ENCODE assay signal across 9 mouse cellular contexts in the genomic region with DNA sequence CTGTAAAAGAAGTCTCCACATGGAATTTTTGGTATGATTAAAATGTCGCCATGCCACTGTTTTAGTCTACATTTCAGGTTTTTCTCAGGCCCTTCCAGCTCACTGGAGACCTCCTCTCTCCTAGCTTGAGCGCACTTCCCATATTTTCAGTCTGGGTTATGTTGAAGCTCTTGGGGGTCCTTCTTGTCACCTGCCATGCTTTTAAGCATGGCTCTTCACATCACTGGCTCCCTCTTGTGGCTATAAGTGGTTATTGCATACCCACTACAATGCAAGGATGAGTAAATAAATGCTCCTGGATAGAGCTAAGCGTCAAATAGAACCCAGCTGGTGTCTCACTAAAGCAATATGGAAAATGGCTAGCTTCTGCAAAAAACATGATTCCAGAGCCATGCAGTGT.
DNase-seq lines count a peak whose midpoint lies in the region; ATAC-seq and TF ChIP-seq lines count a peak whose summit lies in the region.
"Had no signal": no experiment of that assay in that cellular context is flagged by ENCODE, and none has a peak within 500 bp of the region (broad histone marks: within the 10 kb centered on the region; RNA-seq: fewer than 3 reads in every experiment).

No protein-coding gene starts in this region.

- H3K9ac ChIP-seq in liver, embryonic 14.5 days (replicated peaks): no peak overlapping the region
- no peak overlapping the region for H3K9ac ChIP-seq in liver, embryonic 12.5 days
- H3K9ac ChIP-seq in neural tube, embryonic 15.5 days (replicated peaks): no peak overlapping the region
- H3K9ac ChIP-seq: lung, embryonic 15.5 days had no signal

- no peaks in the 10 kb centered on the region for H3K36me3 ChIP-seq in liver, embryonic 14.5 days (replicated peaks; ENCODE audit: control insufficient read depth, insufficient read depth, low read depth)
- H3K36me3 ChIP-seq in liver, embryonic 12.5 days: no peaks in the 10 kb centered on the region
- no peaks in the 10 kb centered on the region for H3K36me3 ChIP-seq in neural tube, embryonic 15.5 days
- H3K36me3 ChIP-seq: lung, embryonic 15.5 days had no signal

- TF ChIP-seq EP300 in liver, embryonic 14.5 days (IDR thresholded peaks at IDR 0.05; ENCODE audit: low read depth): no peak

- ATAC-seq in liver, embryonic 14.5 days (ENCODE audit: insufficient read depth): no peak
- no peak for ATAC-seq in liver, embryonic 12.5 days
- peak; percentile 25; the same call in 1 of the 2 replicates for ATAC-seq in neural tube, embryonic 15.5 days (ENCODE audit: low FRiP score)

- H3K27ac ChIP-seq in liver, embryonic 14.5 days: no peak overlapping the region
- no peak overlapping the region for H3K27ac ChIP-seq in liver, embryonic 12.5 days
- no peak overlapping the region for H3K27ac ChIP-seq in neural tube, embryonic 15.5 days (replicated peaks)
- H3K27ac ChIP-seq: lung, embryonic 15.5 days had no signal

- H3K4me3 ChIP-seq in liver, embryonic 14.5 days (ENCODE audit: insufficient read depth in 1 of 2, low read depth in 2 of 2, low read length in 2 of 2): no peak overlapping the region
- no peak overlapping the region for H3K4me3 ChIP-seq in liver, embryonic 12.5 days
- H3K4me3 ChIP-seq in neural tube, embryonic 15.5 days (replicated peaks): no peak overlapping the region
- H3K4me3 ChIP-seq: lung, embryonic 15.5 days had no signal

- 38% methylated on average over 3 of the region's 3 CpGs for WGBS in liver, embryonic 14.5 days (ENCODE audit: insufficient replicate concordance)
- WGBS in liver, embryonic 12.5 days (ENCODE audit: insufficient replicate concordance): 46% methylated on average over 3 of the region's 3 CpGs
- 55% methylated on average over 3 of the region's 3 CpGs for WGBS in neural tube, embryonic 15.5 days

- no peak overlapping the region for H3K4me2 ChIP-seq in liver, embryonic 14.5 days (ENCODE audit: low read depth)
- no peak overlapping the region for H3K4me2 ChIP-seq in liver, embryonic 12.5 days
- H3K4me2 ChIP-seq in neural tube, embryonic 15.5 days: no peak overlapping the region
- H3K4me2 ChIP-seq: lung, embryonic 15.5 days had no signal

- peak; percentile 54 for DNase-seq in adrenal gland, postnatal 10 days
- DNase-seq in adrenal gland, adult 18-20 months (ENCODE audit: low spot score in 2 of 2): no peak
- no peak for DNase-seq in liver, embryonic 14.5 days (ENCODE audit: low read depth in 3 of 3, low spot score in 3 of 3)
- DNase-seq in embryo, embryonic 11.5 days (ENCODE audit: low read depth, low spot score): peak; percentile 35
- DNase-seq in kidney, postnatal 10 days: peak; percentile 60
- no peak for DNase-seq in ovary, postnatal 10 days (ENCODE audit: low spot score)

- TF ChIP-seq CTCF in liver, embryonic 14.5 days (IDR thresholded peaks at IDR 0.05; ENCODE audit: low read depth): peak; percentile 75

- H3K4me1 ChIP-seq in liver, embryonic 14.5 days (replicated peaks; ENCODE audit: control insufficient read depth in 2 of 2, insufficient read depth in 2 of 2, low read length in 1 of 2): peaks cover 0 to 1% of the 10 kb centered on the region in 2 experiments; a peak in 1 of 4 replicates
- peaks cover 4% of the 10 kb centered on the region; the same call in 1 of the 2 replicates for H3K4me1 ChIP-seq in liver, embryonic 12.5 days
- peaks cover 5% of the 10 kb centered on the region; the same call in 1 of the 2 replicates for H3K4me1 ChIP-seq in neural tube, embryonic 15.5 days
- H3K4me1 ChIP-seq: lung, embryonic 15.5 days had no signal

- no peaks in the 10 kb centered on the region for H3K27me3 ChIP-seq in liver, embryonic 14.5 days (ENCODE audit: control insufficient read depth, insufficient read depth, low read length)
- 0 out of 2 replicates have a peak, but pooled peaks cover 10% of the 10 kb centered on the region for H3K27me3 ChIP-seq in liver, embryonic 12.5 days (replicated peaks)
- H3K27me3 ChIP-seq in neural tube, embryonic 15.5 days (replicated peaks): no peaks in the 10 kb centered on the region
- H3K27me3 ChIP-seq: lung, embryonic 15.5 days had no signal

- no peaks in the 10 kb centered on the region for H3K9me3 ChIP-seq in liver, embryonic 14.5 days (ENCODE audit: control insufficient read depth, low read length)
- H3K9me3 ChIP-seq in liver, embryonic 12.5 days (replicated peaks): no peaks in the 10 kb centered on the region
- H3K9me3 ChIP-seq in neural tube, embryonic 15.5 days (replicated peaks): no peaks in the 10 kb centered on the region
- H3K9me3 ChIP-seq: lung, embryonic 15.5 days had no signal

Comparison
In these comparisons a context has a peak if more than half of its experiments do, and no peak if none do; other contexts are left out.
1. DNase-seq: peak in adrenal gland, postnatal 10 days (single experiment), embryo, embryonic 11.5 days (single experiment) and kidney, postnatal 10 days (single experiment); none in adrenal gland, adult 18-20 months (0 of 2), liver, embryonic 14.5 days (0 of 3) and ovary, postnatal 10 days (single experiment).